Mouse (Mus musculus): ENCODE results near the gene Sema3b. TPM values are rescaled to one million over a fixed set of nuclear protein-coding genes. Genes with fewer than 3 reads are reported as not detected.
A peak's percentile ranks its signal among the peaks of the same experiment; 100 is the strongest.

Sema3b gene
- polyA plus RNA-seq, 1 experiment: 4.3 TPM

DNA sequence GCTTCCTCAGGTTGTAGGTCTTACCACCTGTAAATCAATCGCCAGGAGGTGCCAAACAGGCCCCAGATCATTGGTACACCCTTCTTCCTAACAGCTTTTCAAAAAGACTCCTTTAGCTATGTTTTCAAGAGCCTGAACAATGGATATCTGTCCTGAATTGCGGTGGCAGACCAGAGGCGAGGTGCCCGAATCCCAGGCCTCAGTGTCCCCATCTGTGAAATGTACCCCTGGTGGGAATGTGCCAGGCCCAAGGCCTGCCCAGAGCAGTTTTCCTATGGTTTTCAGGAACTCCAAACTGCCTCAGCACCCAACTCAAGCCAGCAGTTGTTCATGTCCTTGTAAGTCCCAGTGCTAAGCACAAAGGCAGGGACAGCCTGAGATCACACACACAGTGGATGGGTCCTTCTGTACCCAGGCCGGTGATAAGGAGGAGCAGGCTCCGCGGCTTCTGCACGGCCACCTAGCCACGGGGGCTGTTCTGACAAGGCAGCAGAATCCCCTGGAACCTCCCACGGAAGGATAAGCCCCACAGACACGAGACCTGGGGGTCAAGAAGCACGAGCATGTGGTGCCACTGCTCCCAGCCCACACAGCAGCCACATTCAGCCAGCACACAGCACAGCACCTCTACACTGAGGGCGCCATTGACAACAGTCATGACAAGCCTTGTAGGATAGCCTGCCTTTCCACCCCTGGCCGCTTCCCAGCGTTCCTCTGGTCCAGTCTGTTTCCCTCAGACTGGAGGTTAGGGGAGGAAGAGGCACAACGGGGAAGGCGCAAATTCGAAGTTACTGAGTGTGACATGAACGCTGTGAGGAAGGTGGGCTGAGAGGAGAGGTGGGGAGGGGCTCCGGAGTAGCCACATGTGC, 18.6 kb upstream of the Sema3b start:
- no peak for TF ChIP-seq POLR2A (IDR thresholded peaks at IDR 0.05; ENCODE audit: extremely low read depth, insufficient read depth, low read length)
- no peak for TF ChIP-seq CTCF (IDR thresholded peaks at IDR 0.05; ENCODE audit: extremely low read depth, insufficient read depth, low read length)
- Histone ChIP-seq H3K27ac (ENCODE audit: insufficient read depth, low read length) (peak overlapping the region; percentile 72), H3K4me3 (ENCODE audit: insufficient read depth, low read length) (no peak overlapping the region), H3K4me1 (ENCODE audit: control insufficient read depth, insufficient read depth, low read length) (peaks cover 12% of the 10 kb centered on the region)

GRCm38 (mm10) chr9:107626844-107627277, 17.8 kb upstream of the Sema3b start:
- peak; percentile 83 for TF ChIP-seq CTCF (IDR thresholded peaks at IDR 0.05; ENCODE audit: extremely low read depth, insufficient read depth, low read length)
- no peak for TF ChIP-seq POLR2A (IDR thresholded peaks at IDR 0.05; ENCODE audit: extremely low read depth, insufficient read depth, low read length)
- H3K4me1 ChIP-seq (ENCODE audit: control insufficient read depth, insufficient read depth, low read length): peaks cover 9% of the 10 kb centered on the region
- H3K4me3 ChIP-seq (ENCODE audit: insufficient read depth, low read length): no peak overlapping the region
- H3K27ac ChIP-seq (ENCODE audit: insufficient read depth, low read length): peak overlapping the region; percentile 7; the same call in 1 of the 2 replicates

GRCm38 (mm10) chr9:107626158-107626843, 17.3 kb upstream of the Sema3b start:
- no peak overlapping the region for H3K4me3 ChIP-seq (ENCODE audit: insufficient read depth, low read length)
- peaks cover 9% of the 10 kb centered on the region for H3K4me1 ChIP-seq (ENCODE audit: control insufficient read depth, insufficient read depth, low read length)
- TF ChIP-seq POLR2A (IDR thresholded peaks at IDR 0.05; ENCODE audit: extremely low read depth, insufficient read depth, low read length) (no peak), CTCF (IDR thresholded peaks at IDR 0.05; ENCODE audit: extremely low read depth, insufficient read depth, low read length) (no peak)
- peak overlapping the region; percentile 7; the same call in 1 of the 2 replicates for H3K27ac ChIP-seq (ENCODE audit: insufficient read depth, low read length)

- no peak overlapping the region for H3K4me3 ChIP-seq (ENCODE audit: insufficient read depth, low read length)
- peaks cover 9% of the 10 kb centered on the region for H3K4me1 ChIP-seq (ENCODE audit: control insufficient read depth, insufficient read depth, low read length)
- peak overlapping the region; percentile 42; the same call in 1 of the 2 replicates for H3K27ac ChIP-seq (ENCODE audit: insufficient read depth, low read length)
- TF ChIP-seq CTCF (IDR thresholded peaks at IDR 0.05; ENCODE audit: extremely low read depth, insufficient read depth, low read length) (0 out of 2 replicates have a peak, but pooled peaks have one; percentile 17), POLR2A (IDR thresholded peaks at IDR 0.05; ENCODE audit: extremely low read depth, insufficient read depth, low read length) (no peak)
These were observed 16.5 kb upstream of the Sema3b start for GRCm38 (mm10) chr9:107625351-107626128.

GRCm38 (mm10) chr9:107624951-107625350, 15.9 kb upstream of the Sema3b start:
- H3K4me1 ChIP-seq (ENCODE audit: control insufficient read depth, insufficient read depth, low read length): peaks cover 9% of the 10 kb centered on the region
- peak overlapping the region; percentile 42; the same call in 1 of the 2 replicates for H3K27ac ChIP-seq (ENCODE audit: insufficient read depth, low read length)
- H3K4me3 ChIP-seq (ENCODE audit: insufficient read depth, low read length): no peak overlapping the region
- no peak for TF ChIP-seq CTCF (IDR thresholded peaks at IDR 0.05; ENCODE audit: extremely low read depth, insufficient read depth, low read length)
- TF ChIP-seq POLR2A (IDR thresholded peaks at IDR 0.05; ENCODE audit: extremely low read depth, insufficient read depth, low read length): no peak

DNA sequence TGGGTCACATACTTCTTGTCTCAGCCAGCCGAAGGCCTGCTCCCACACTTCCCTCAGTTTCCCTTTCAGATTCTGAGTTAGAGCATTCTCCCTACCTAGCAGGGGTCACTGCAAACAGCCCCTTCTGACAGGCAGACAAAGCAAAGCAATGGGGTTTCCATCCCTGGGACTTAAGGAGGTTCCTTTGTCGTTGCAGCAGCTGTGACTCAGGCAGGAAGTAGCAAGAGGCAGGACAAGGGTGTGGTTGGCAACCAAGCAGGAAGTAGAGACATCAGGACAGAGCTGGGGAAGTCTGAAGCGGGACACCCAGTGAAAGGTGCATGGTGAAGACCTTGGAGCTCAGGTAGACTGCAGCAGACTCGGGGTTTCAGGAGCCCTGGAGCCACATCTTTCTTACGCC, 15.5 kb upstream of the Sema3b start:
- H3K4me1 ChIP-seq (ENCODE audit: control insufficient read depth, insufficient read depth, low read length): peaks cover 9% of the 10 kb centered on the region
- TF ChIP-seq POLR2A (IDR thresholded peaks at IDR 0.05; ENCODE audit: extremely low read depth, insufficient read depth, low read length) (no peak), CTCF (IDR thresholded peaks at IDR 0.05; ENCODE audit: extremely low read depth, insufficient read depth, low read length) (no peak)
- no peak overlapping the region for H3K4me3 ChIP-seq (ENCODE audit: insufficient read depth, low read length)
- no peak overlapping the region for H3K27ac ChIP-seq (ENCODE audit: insufficient read depth, low read length)

GRCm38 (mm10) chr9:107620954-107621353, 11.9 kb upstream of the Sema3b start:
- H3K4me3 ChIP-seq (ENCODE audit: insufficient read depth, low read length): no peak overlapping the region

DNA sequence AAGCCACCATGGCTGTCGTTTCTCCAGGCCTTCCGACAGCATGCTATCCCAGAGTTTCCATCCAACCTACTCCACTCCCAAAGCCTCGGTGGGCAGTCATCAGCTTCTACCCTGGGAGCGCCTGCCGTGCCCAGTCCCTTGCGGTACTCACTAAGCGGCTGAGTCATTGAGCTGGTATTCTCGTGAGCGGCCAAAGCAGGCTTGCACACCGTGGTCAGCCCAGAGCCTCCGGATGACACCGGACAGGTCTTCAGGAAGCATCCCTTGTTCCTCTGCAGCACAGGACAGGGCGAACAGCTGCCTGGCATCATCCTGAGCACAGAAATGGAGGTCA, 10.5 kb upstream of the Sema3b start:
- no peak overlapping the region for H3K4me3 ChIP-seq (ENCODE audit: insufficient read depth, low read length)
- H3K4me1 ChIP-seq (ENCODE audit: control insufficient read depth, insufficient read depth, low read length): no peaks in the 10 kb centered on the region
- no peak for TF ChIP-seq CTCF (IDR thresholded peaks at IDR 0.05; ENCODE audit: extremely low read depth, insufficient read depth, low read length)
- no peak for TF ChIP-seq POLR2A (IDR thresholded peaks at IDR 0.05; ENCODE audit: extremely low read depth, insufficient read depth, low read length)
- H3K27ac ChIP-seq (ENCODE audit: insufficient read depth, low read length): no peak overlapping the region

More at GRCm38 (mm10) chr9:107620954-107621353, 11.9 kb upstream of the Sema3b start:
- TF ChIP-seq CTCF (IDR thresholded peaks at IDR 0.05; ENCODE audit: extremely low read depth, insufficient read depth, low read length) (no peak), POLR2A (IDR thresholded peaks at IDR 0.05; ENCODE audit: extremely low read depth, insufficient read depth, low read length) (no peak)
- H3K27ac ChIP-seq (ENCODE audit: insufficient read depth, low read length): no peak overlapping the region
- H3K4me1 ChIP-seq (ENCODE audit: control insufficient read depth, insufficient read depth, low read length): no peaks in the 10 kb centered on the region

Measured in cortical plate, adult 2 months (tissue).